Mouse (Mus musculus): ENCODE measurements around the gene Gm37596.
"Not testable (repeated sequence)": the region's sequence is repeated elsewhere in the genome, so short reads cannot be mapped to it uniquely, and the experiment has no call there.

Gene Gm37596

GRCm38 (mm10) chr3:93692970-93693369 is at the start of gene Gm37596:
TSS of gene Gm37596 (minus strand) at chr3:93693070.
- not testable (repeated sequence) for DNase-seq (ENCODE audit: low spot score)

- DNase-seq (ENCODE audit: low spot score): not testable (repeated sequence)
These were observed 16.2 kb upstream of the Gm37596 start for GRCm38 (mm10) chr3:93708969-93709637.

- DNase-seq (ENCODE audit: low spot score): not testable (repeated sequence)
These were observed 16.7 kb downstream of the Gm37596 start, which contains the start of gene Tdpoz1 for GRCm38 (mm10) chr3:93676210-93676609. TSS of gene Tdpoz1 (minus strand) at chr3:93676310.

GRCm38 (mm10) chr3:93670805-93671503 is 21.9 kb downstream of the Gm37596 start:
- not testable (repeated sequence) for DNase-seq (ENCODE audit: low spot score)

- DNase-seq (ENCODE audit: low spot score): no peak
These were observed 38.6 kb downstream of the Gm37596 start for GRCm38 (mm10) chr3:93654260-93654659.

GRCm38 (mm10) chr3:93652586-93652985 is 40.3 kb downstream of the Gm37596 start, which contains the start of gene Tdpoz2:
TSS of gene Tdpoz2 (minus strand) at chr3:93652686.
- no peak for DNase-seq (ENCODE audit: low spot score)
